Mouse (Mus musculus) kidney, embryonic 16.5 days (tissue): Measurements from ENCODE around the gene Crip2. TPM values are rescaled to one million over a fixed set of nuclear protein-coding genes. Genes with fewer than 3 reads are reported as not detected.

Source experiments
- ATAC-seq: fragments of 200-750 bp; cut with Nextera tagmentation; 2 replicates; pipeline ENCODE4 v1.8.0; 2017; ENCODE audit warnings: moderate TSS enrichment; ENCODE audit not compliant: low FRiP score, low TSS enrichment
- H3K27ac ChIP-seq: fragments of 300-500 bp; sonication (generic); 2 replicates; pipeline ENCODE4 v1.5.1; 2014; ENCODE audit warnings: low read length
- H3K27me3 ChIP-seq: fragments of 300-500 bp; sonication (generic); 2 replicates; pipeline ENCODE4 v1.6.1; 2014; ENCODE audit warnings: low read length, control low read depth, mixed read lengths; ENCODE audit not compliant: insufficient read depth
- H3K36me3 ChIP-seq: fragments of 300-500 bp; sonication (generic); 2 replicates; pipeline ENCODE4 v1.6.1; 2014; ENCODE audit warnings: low read length, control low read depth, mixed read lengths; ENCODE audit not compliant: insufficient read depth
- H3K4me1 ChIP-seq: fragments of 300-500 bp; sonication (generic); 2 replicates; pipeline ENCODE4 v1.6.1; 2014; ENCODE audit warnings: low read length, control low read depth, mixed read lengths; ENCODE audit not compliant: insufficient read depth
- H3K4me2 ChIP-seq: fragments of 300-500 bp; sonication (generic); replicated peaks from 2 replicates; pipeline ENCODE4 v1.6.1; 2014; ENCODE audit warnings: low read depth, low read length
- H3K4me3 ChIP-seq: fragments of 300-500 bp; sonication (generic); 2 replicates; pipeline ENCODE4 v1.5.1; 2014; ENCODE audit warnings: mild to moderate bottlenecking, low read length
- H3K9ac ChIP-seq: fragments of 300-500 bp; sonication (generic); replicated peaks from 2 replicates; pipeline ENCODE4 v1.6.1; 2014; ENCODE audit warnings: low read length
- H3K9me3 ChIP-seq: fragments of 300-500 bp; sonication (generic); 2 replicates; pipeline ENCODE4 v1.6.1; 2016; ENCODE audit warnings: low read length, control low read depth
- WGBS: fragments of 180-500 bp; shearing (Covaris S2); extraction: QIAGEN DNeasy Blood & Tissue Kit; methylation state at CpG from one replicate; pipeline ENCODE4 v1.1.7; 2014; 5-methylcytosine and 5-hydroxymethylcytosine counted together
- polyA plus RNA-seq: library from polyadenylated mRNA; unstranded; fragments of >200 nt; fragmentation: Nextera tagmentation; extraction: Ambion mirVana; gene quantifications from 2 replicates; pipeline ENCODE4 v1.2.1, GENCODE M21; 2015

Gene Crip2
- polyA plus RNA-seq, 1 experiment from 2014 or later, result 263 TPM

- Histone ChIP-seq H3K27ac (peak overlapping the region; percentile 57), H3K9me3 (no peaks in the 10 kb centered on the region), H3K4me1 (peaks cover 52% of the 10 kb centered on the region), H3K9ac (peak overlapping the region; percentile 78), H3K36me3 (peaks cover 49% of the 10 kb centered on the region), H3K4me3 (peak overlapping the region; percentile 71), H3K4me2 (peak overlapping the region; percentile 78), H3K27me3 (no peaks in the 10 kb centered on the region)
- 42% methylated on average over 11 of the region's 11 CpGs for WGBS
- 0 out of 2 replicates have a peak, but pooled peaks have one; percentile 0 for ATAC-seq
These were observed 853 bp upstream of the Crip2 start for GRCm38 (mm10) chr12:113138901-113139864.

GRCm38 (mm10) chr12:113140616-113141411 lies 778 bp downstream of the Crip2 start:
- WGBS, result 2% methylated on average over 48 of the region's 49 CpGs
- Histone ChIP-seq H3K27me3 (no peaks in the 10 kb centered on the region), H3K4me3 (peak overlapping the region; percentile 71), H3K27ac (peak overlapping the region; percentile 82), H3K4me1 (peaks cover 59% of the 10 kb centered on the region), H3K9me3 (no peaks in the 10 kb centered on the region), H3K9ac (peak overlapping the region; percentile 78), H3K4me2 (peak overlapping the region; percentile 78), H3K36me3 (peaks cover 42% of the 10 kb centered on the region)
- ATAC-seq, result peak; percentile 0; the same call in 1 of the 2 replicates

GRCm38 (mm10) chr12:113141531-113141973 lies 1.5 kb downstream of the Crip2 start:
- Histone ChIP-seq H3K27ac (peak overlapping the region; percentile 82), H3K36me3 (peaks cover 35% of the 10 kb centered on the region), H3K9ac (peak overlapping the region; percentile 78), H3K4me2 (peak overlapping the region; percentile 78), H3K4me3 (peak overlapping the region; percentile 71), H3K4me1 (peaks cover 66% of the 10 kb centered on the region), H3K9me3 (no peaks in the 10 kb centered on the region), H3K27me3 (no peaks in the 10 kb centered on the region)
- ATAC-seq, result no peak
- 45% methylated on average over 8 of the region's 8 CpGs for WGBS

GRCm38 (mm10) chr12:113142021-113142975 lies 2.3 kb downstream of the Crip2 start:
- peak overlapping the region; percentile 71 for H3K4me3 ChIP-seq
- ATAC-seq, result peak; percentile 50
- peak overlapping the region; percentile 78 for H3K9ac ChIP-seq
- H3K27me3 ChIP-seq, result no peaks in the 10 kb centered on the region
- WGBS, result 16% methylated on average over 15 of the region's 15 CpGs
- H3K4me1 ChIP-seq, result peaks cover 74% of the 10 kb centered on the region
- H3K4me2 ChIP-seq, result peak overlapping the region; percentile 78
- no peaks in the 10 kb centered on the region for H3K9me3 ChIP-seq
- peak overlapping the region; percentile 82 for H3K27ac ChIP-seq
- peaks cover 27% of the 10 kb centered on the region for H3K36me3 ChIP-seq

- ATAC-seq, result no peak
- peak overlapping the region; percentile 78 for H3K4me2 ChIP-seq
- WGBS, result 51% methylated on average over 7 of the region's 7 CpGs
- H3K9ac ChIP-seq, result peak overlapping the region; percentile 59
- peak overlapping the region; percentile 82 for H3K27ac ChIP-seq
- H3K4me3 ChIP-seq, result peak overlapping the region; percentile 71
- no peaks in the 10 kb centered on the region for H3K27me3 ChIP-seq
- peaks cover 81% of the 10 kb centered on the region for H3K4me1 ChIP-seq
- H3K9me3 ChIP-seq, result no peaks in the 10 kb centered on the region
- peaks cover 20% of the 10 kb centered on the region for H3K36me3 ChIP-seq
These were observed 3.1 kb downstream of the Crip2 start for GRCm38 (mm10) chr12:113143164-113143563.

- H3K9me3 ChIP-seq, result no peaks in the 10 kb centered on the region
- no peak for ATAC-seq
- WGBS, result 76% methylated on average over 20 of the region's 20 CpGs
- peaks cover 18% of the 10 kb centered on the region for H3K36me3 ChIP-seq
- no peak overlapping the region for H3K4me2 ChIP-seq
- 0 out of 2 replicates have a peak overlapping the region, but pooled peaks have one; percentile 22 for H3K9ac ChIP-seq
- H3K4me1 ChIP-seq, result peaks cover 82% of the 10 kb centered on the region
- no peak overlapping the region for H3K27ac ChIP-seq
- H3K4me3 ChIP-seq, result no peak overlapping the region
- H3K27me3 ChIP-seq, result no peaks in the 10 kb centered on the region
These were observed 4.1 kb downstream of the Crip2 start for GRCm38 (mm10) chr12:113144001-113144756.

GRCm38 (mm10) chr12:113144886-113145285 lies 4.8 kb downstream of the Crip2 start:
- Histone ChIP-seq H3K4me3 (no peak overlapping the region), H3K9ac (no peak overlapping the region), H3K4me1 (peaks cover 75% of the 10 kb centered on the region), H3K9me3 (no peaks in the 10 kb centered on the region), H3K4me2 (no peak overlapping the region), H3K27ac (no peak overlapping the region), H3K36me3 (peaks cover 18% of the 10 kb centered on the region), H3K27me3 (no peaks in the 10 kb centered on the region)
- ATAC-seq, result no peak
- 90% methylated on average over 16 of the region's 16 CpGs for WGBS

GRCm38 (mm10) chr12:113145591-113145990 lies 5.6 kb downstream of the Crip2 start:
- Histone ChIP-seq H3K4me2 (no peak overlapping the region), H3K27me3 (no peaks in the 10 kb centered on the region; the same call in 1 of the 2 replicates), H3K4me3 (no peak overlapping the region), H3K4me1 (peaks cover 72% of the 10 kb centered on the region), H3K36me3 (peaks cover 18% of the 10 kb centered on the region), H3K27ac (no peak overlapping the region), H3K9me3 (no peaks in the 10 kb centered on the region), H3K9ac (no peak overlapping the region)
- 81% methylated on average over 5 of the region's 5 CpGs for WGBS
- no peak for ATAC-seq
